Mouse (Mus musculus) urinary bladder, adult 18-20 months (tissue): ENCODE measurements around the gene Ppp1r1c.

Experiments used
- DNase-seq, 2 experiments: peaks; one replicate each; pipeline ENCODE4 v3.0.0; 2022; ENCODE audit warnings: low spot score in 2 of 2, mixed read lengths in 2 of 2

Ppp1r1c gene

DNA sequence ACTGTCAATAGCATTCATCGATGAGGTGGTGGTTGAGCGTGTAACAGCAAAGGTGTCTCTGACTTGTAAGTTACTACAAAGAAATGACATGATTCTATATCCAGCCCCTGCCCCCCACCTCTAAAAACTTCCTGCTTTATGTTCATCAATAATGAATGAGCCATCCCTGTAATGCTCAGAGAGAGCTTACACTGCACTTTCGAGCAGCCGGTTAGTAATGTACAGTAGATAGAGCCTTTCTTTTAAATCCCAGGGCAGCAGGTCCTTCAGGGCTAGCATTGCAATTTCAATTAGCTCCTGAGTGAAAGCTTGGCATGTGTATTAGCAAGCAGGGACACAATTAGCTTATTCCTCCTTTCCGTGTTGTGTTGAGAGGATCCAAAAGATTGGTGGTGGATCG is at the start of gene Ppp1r1c:
Ppp1r1c (plus strand) TSS at position 206 of the 400 bp plus-strand sequence.
- no peak for DNase-seq

- no peak for DNase-seq
These were observed 47.0 kb upstream of the Ppp1r1c start for GRCm38 (mm10) chr2:79660417-79661185.

DNA sequence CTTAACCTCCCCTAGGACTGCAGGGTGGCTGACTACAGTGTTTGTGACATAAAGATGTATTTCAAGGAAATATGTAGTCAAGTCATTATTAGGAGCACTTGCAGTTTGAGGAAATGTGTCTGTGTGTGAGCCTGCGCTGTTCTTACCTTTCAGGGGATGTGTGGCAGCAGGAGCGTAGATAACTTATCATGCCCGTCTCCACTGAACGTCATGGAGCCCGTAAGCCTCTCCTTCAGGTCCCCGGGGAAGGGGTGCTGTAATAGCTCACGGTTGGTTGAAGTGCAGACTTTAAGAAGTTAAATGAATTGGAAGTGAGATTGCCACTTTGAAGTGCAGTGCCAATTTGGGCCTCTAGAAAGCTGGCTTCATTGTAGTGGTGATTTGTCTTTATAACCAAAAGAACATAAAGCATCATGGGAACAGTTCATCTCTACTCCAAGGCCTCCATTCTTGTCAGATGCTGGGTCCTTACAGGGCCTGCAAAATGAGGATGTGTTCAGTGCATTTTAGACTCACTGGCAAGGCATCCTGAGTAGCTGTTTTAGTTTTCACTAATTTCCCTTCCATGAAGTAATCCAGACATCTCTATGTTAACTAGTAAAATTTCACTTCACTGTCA is 46.0 kb upstream of the Ppp1r1c start:
- no peak for DNase-seq

- no peak for DNase-seq
These were observed 42.9 kb upstream of the Ppp1r1c start for GRCm38 (mm10) chr2:79664532-79665286.

GRCm38 (mm10) chr2:79665492-79665891 is 42.1 kb upstream of the Ppp1r1c start:
- no peak for DNase-seq

- DNase-seq, result no peak
These were observed 32.3 kb upstream of the Ppp1r1c start for GRCm38 (mm10) chr2:79675266-79675665.

GRCm38 (mm10) chr2:79677663-79678257 is 29.8 kb upstream of the Ppp1r1c start:
- DNase-seq, result no peak

DNA sequence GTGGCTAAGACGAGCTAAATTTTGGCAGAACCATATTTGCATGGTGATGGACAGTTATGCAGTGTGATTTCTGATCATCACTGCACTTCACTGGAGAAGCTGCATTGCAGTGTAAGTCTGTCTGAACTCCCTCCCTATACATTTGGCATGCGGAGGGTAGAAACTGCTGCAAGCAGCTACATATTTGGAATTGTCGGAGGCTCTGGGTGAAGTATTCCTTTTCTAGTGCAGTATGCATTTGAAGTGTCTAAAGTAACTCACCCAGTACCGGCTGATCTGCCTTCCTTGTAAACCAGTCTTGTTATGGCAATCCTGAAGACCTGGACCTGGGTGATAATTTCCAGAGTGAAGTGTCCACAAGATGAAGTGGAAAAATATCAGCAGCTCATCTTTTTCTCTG is 25.9 kb upstream of the Ppp1r1c start:
- DNase-seq, result no peak

DNA sequence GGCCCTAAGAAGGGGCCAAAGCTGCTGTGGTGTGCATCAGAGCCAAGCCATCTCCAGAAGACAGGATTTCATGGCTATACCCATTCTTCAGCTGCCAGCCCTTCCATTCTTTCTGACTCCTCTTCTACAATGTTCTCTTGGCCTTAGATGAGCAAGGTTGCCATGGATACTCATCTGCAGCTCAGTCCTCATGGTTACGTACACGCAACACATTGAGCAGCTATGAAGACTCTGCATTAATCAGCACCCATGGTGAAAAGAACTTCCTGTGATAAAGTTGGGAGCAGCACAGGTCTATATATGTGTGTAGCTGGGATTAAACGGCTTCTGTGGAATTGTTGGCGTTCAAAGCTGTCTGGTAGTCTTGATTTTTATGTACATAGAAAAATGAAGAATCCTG is 24.3 kb upstream of the Ppp1r1c start:
- DNase-seq, result no peak

DNA sequence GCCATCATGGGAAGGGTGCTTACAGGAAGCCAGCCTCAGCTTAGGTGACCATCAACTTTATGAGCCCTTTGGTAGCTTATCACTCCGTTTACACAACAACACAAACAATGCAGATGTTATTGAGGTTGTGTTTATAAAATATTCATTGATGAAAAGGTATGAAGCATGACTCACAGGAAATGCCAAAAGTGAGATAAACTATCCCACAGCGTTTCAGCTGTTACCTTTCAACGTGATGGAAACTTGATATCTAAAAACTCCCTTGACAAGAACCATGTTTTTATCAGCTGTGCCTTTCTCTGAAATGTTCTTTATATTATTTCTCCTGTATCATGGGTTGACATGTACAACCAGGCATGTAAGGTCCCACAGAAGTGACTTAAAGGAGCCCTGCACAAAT is 16.7 kb upstream of the Ppp1r1c start:
- DNase-seq, result no peak

GRCm38 (mm10) chr2:79695190-79695589 is 12.4 kb upstream of the Ppp1r1c start:
- no peak for DNase-seq

- DNase-seq, result no peak
These were observed 11.6 kb upstream of the Ppp1r1c start for GRCm38 (mm10) chr2:79695939-79696338.

DNA sequence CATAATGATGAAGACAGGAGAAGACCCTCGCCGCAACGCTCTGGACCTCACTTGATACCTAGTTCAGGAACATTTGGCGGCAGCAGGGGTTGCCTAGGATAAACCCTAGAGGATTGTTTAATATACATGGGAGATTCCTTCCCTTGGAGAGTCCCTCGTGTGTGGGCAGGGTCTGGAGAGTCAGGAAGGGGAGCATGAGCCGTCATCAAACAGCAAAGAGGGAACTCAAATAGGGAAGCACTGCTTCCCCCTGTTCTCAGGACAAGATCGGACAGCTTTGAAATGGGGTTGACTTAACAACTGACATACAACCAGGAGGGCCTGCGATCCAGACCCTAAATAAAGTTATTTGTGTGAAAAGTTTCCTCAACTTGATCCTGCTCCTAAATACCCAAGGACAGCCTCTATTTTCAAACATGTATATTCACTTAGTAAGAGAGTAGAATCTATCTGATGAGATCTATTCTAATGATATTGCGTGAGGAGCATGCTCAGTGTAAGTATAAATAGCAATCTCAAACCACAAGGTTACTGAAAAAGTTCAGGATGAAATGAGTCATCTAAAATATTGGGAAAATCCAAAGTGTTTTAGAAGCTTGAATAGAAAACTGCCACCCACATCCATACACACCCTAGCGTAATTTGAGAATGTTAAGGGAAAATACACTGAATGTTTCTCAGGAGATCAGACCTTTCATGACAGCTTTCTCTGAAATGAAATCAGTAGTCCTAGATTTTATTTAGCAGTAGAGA is 10.9 kb upstream of the Ppp1r1c start:
- no peak for DNase-seq

DNA sequence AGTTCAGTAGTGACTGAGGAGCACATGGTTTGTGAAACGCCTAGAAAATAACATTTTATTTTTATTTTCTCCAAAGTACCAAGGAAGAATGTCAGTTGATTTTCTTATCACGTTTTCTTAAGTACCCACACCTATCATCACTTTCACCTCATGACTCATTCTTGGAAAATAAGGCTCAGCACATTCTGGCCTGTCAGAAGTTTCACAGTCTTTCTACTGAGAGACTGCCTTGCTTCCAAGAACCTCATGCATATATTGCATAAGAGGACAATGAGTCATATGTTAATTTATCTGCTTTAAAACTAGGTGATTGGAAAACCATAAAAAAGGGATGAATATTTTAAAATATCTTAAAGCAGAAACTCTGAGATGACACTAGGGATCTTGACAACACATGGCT is 9.4 kb upstream of the Ppp1r1c start:
- DNase-seq, result no peak

DNA sequence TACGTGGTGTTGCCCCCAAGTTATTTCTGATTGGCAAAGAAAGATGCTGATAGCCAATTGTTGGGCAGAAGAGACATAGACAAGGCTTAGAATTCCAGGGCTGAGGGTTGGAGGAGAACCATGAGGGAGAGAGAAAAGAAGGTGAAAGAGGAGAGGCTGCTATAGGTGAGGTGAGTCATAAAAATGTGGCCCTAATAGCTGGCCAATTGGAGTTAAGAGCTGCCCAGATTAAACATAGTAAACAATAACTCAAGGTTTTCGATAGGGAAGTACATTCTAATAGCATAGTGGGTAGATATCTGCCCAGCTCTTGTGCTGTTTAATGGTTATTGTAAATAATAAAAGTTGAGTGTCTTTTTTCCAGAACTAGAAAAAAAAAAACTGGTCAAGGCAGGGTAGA is 2.8 kb upstream of the Ppp1r1c start:
- no peak for DNase-seq

- no peak for DNase-seq
These were observed 6.1 kb downstream of the Ppp1r1c start for GRCm38 (mm10) chr2:79713662-79714091.

DNA sequence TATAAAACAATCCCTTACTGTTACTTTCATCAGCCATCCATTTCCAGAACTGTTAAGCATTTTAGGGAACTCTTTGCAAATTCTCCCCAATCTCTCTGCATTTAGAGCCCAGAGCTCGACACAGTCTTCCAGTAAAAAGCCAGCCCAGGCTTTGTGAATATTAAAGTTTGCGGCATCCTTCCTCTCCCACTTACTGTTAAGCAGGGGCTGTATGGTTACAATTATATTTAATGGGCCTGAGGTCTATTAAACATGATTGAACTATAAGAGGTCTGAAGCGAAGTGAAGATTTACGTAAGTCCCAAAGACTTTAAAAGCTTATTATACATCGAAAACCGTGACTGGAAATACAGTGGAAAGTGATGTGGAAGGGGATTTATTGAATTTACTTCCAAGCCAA is 7.2 kb downstream of the Ppp1r1c start:
- no peak for DNase-seq

DNA sequence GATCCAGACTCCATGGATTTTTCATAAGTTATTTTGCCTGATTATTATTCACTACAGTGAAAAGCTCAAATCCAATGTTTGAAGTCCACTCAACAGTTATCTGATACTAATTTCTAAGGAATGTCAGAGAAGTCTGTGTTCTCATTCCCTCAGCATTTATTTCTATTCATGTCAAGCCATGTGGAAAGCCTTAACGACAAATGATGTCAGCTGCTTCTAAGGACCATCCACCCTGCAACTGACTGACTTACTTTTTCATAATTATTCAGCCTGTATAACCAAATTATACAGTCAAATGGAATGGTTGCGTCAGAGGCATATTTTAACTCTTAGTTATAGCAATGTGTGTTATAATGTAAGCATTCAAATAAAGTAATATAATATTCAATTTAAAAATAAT is 8.3 kb downstream of the Ppp1r1c start:
- DNase-seq, result no peak

DNA sequence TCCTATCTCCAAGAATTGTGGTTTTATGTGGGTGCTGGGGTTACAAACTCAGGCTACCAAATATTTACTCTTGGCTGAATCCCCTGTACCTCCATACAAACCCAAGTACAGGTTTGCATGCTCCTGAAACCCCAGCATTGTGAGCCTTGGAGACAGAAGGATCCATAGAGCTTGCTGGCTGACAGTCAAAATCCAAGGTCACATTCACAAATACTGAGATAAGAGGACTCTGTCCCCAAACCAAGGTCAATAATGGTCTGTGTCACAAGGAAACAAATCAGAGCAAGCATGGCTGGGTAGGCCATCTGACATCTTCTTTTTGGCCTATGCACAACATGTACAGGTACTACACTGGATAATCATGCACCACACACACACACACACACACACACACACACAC is 10.3 kb downstream of the Ppp1r1c start:
- no peak for DNase-seq

DNA sequence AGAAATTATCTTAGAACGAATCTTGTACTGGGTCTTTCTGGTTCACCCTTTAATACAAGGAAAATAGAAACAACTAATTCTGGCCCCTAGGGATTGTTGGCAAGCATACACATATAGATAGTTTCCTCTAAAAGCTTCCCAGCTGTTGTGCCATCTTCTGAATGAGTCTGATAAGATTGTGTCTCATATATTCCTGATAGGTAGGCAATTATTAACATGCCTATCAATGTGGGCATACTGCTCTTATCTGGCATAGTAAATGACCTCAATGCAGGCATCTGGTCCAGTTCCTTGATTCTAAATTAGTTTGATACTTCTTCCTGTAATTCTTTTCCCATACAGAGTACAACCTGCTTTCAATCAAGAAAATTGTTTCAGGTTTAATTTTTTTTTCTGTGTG is 14.8 kb downstream of the Ppp1r1c start:
- no peak for DNase-seq

DNA sequence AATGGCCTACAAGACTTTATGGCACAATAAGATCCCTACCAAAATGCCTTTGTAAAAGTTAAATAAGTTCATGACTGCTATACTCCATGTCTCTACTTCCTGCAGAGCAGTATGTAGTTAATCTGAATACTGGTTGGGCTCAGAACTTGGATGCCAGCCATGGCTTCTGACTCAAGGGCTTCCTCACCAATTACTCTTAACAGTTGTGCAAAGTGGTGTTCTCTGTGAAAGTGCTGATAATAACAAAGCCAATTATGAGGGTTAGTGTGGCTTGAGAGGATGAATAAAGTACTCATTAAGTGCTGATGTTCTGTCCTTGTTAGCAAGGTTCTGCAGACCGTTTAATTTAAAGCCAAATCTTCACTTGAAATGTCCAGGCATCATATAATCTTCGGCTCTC is 31.4 kb downstream of the Ppp1r1c start:
- peak in 1 of 2 experiments; percentile 1 for DNase-seq

- DNase-seq, result no peak
These were observed 34.4 kb downstream of the Ppp1r1c start for GRCm38 (mm10) chr2:79741966-79742365.
